Comparison of ENCODE assay signal across 8 mouse cellular contexts in the genomic region with DNA sequence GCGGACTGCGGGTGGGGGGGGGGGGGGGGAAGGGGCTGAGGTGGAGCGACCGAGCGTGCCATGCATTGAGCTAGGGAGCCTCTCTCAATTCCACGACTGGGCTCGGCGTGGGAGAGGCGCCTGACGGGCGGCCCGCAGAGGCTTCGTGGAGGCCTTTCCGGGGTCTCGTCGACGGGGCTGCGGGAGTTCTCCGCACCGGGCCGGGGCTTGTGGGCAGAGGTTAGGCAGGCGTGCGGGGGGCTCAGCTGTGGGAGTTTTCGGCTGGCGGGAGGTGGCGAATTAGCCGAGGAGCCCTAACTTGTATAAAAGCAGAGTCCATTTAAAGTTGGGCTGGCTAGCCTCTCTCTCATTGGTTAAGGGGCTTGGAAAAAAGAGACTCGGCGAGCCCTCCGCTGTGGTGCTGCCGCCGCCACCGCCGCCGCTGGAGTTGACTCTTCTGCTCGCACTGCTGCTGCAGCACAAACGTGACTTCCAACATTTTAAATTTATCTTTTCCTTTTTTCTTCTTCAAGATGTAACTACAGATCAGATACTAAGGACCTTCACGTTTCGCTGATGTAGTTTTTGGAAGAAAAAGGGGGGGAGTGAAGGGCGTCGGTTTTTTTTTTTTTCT. TPM values are rescaled to one million over a fixed set of nuclear protein-coding genes. Genes with fewer than 3 reads are reported as not detected.
A peak's percentile ranks its signal among the peaks of the same experiment; 100 is the strongest.
DNase-seq lines count a peak whose midpoint lies in the region; ATAC-seq lines count a peak whose summit lies in the region.

No protein-coding gene starts in this region.

- H3K36me3 ChIP-seq in hindbrain, embryonic 11.5 days (ENCODE audit: control insufficient read depth, insufficient read depth, low read length): no peaks in the 10 kb centered on the region

- WGBS in hindbrain, embryonic 11.5 days: under 1% methylated on average over 38 of the region's 41 CpGs

- no peaks in the 10 kb centered on the region for H3K27me3 ChIP-seq in hindbrain, embryonic 11.5 days (ENCODE audit: control insufficient read depth, insufficient read depth, low read length)

- H3K9ac ChIP-seq in hindbrain, embryonic 11.5 days (ENCODE audit: low read depth, low read length): peak overlapping the region; percentile 78

- H3K4me3 ChIP-seq in hindbrain, embryonic 11.5 days (ENCODE audit: low read depth, low read length): peak overlapping the region; percentile 70

- H3K4me2 ChIP-seq in hindbrain, embryonic 11.5 days (replicated peaks; ENCODE audit: low read depth, low read length): peak overlapping the region; percentile 78

- DNase-seq in Muller cell, postnatal 12 days (ENCODE audit: inconsistent ontology term): peak; percentile 94
- peak; percentile 91 for DNase-seq in cerebellum, adult 9-11 months
- peak; percentile 84 to 93 for DNase-seq in frontal cortex, adult 2 months (ENCODE audit: extremely low spot score in 1 of 2, low spot score in 1 of 2)
- peak; percentile 83 for DNase-seq in hindbrain, embryonic 11.5 days (ENCODE audit: low spot score)
- DNase-seq in layer of hippocampus, postnatal 14 days (ENCODE audit: low spot score in 2 of 2): peak; percentile 92 to 98
- DNase-seq in lung, postnatal 10 days: peak; percentile 90
- peak; percentile 76 for DNase-seq in ovary, postnatal 14 days (ENCODE audit: low spot score)
- DNase-seq in thymus, postnatal 10 days (ENCODE audit: low spot score in 2 of 2): peak; percentile 83 to 84

- ATAC-seq in hindbrain, embryonic 11.5 days (ENCODE audit: low FRiP score): peak; percentile 84

- no peaks in the 10 kb centered on the region for H3K9me3 ChIP-seq in hindbrain, embryonic 11.5 days (ENCODE audit: control insufficient read depth, low read length)

- 0 out of 2 replicates have a peak, but pooled peaks cover 3% of the 10 kb centered on the region for H3K4me1 ChIP-seq in hindbrain, embryonic 11.5 days (replicated peaks; ENCODE audit: control insufficient read depth, insufficient read depth, low read length)

- H3K27ac ChIP-seq in hindbrain, embryonic 11.5 days (ENCODE audit: low read depth, low read length): peak overlapping the region; percentile 91

RNA-seq across cellular contexts. Expression of gene Jarid2, which starts 1.8 kb away (rescaled TPM):
- 25.2 and 27.7 TPM in 2 replicates for polyA plus RNA-seq in frontal cortex, adult 2 months (2012; rRNA removed)
- polyA plus RNA-seq in hindbrain, embryonic 11.5 days (2014; fragmentation: Nextera tagmentation; extraction: Ambion mirVana): 44.1 and 45.9 TPM in 2 replicates
- 10 to 100 TPM; 38.4 to 40.2 TPM for total RNA-seq in layer of hippocampus, postnatal 14 days (2021)

Comparison
In these comparisons a context has a peak if more than half of its experiments do, and no peak if none do; other contexts are left out.
1. Peak in every context shown above with its lines: DNase-seq, ATAC-seq, H3K4me3 ChIP-seq and H3K27ac ChIP-seq.